Mouse (Mus musculus) right cerebral cortex, postnatal 4 days (tissue): ENCODE measurements around the gene Tbc1d10b.

Experiments
- DNase-seq: peaks from one replicate; pipeline ENCODE4 v3.0.0-alpha.2; 2022

Gene Tbc1d10b

GRCm38 (mm10) chr7:127223515-127224478 lies 15.5 kb upstream of the Tbc1d10b start:
- DNase-seq = no peak

DNA sequence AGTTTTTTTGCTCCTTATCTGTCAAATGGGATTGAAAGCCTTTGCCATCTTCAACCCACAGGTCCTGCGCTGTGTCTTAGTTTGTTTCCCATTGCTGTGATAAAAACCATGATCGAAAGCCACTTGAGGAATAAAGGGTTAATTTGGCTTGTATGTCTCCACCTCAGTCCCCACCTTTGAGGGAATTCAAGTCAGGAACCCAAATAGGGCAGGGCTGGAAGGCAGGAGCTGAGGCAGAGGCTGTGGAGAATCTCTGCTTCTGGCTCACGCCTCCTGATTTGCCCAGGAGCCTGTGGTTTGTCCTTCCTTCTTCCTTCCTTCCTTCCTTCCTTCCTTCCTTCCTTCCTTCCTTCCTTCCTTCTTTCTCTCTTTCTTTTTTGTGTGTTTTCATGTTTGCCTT lies 14.8 kb upstream of the Tbc1d10b start:
- DNase-seq = no peak

DNA sequence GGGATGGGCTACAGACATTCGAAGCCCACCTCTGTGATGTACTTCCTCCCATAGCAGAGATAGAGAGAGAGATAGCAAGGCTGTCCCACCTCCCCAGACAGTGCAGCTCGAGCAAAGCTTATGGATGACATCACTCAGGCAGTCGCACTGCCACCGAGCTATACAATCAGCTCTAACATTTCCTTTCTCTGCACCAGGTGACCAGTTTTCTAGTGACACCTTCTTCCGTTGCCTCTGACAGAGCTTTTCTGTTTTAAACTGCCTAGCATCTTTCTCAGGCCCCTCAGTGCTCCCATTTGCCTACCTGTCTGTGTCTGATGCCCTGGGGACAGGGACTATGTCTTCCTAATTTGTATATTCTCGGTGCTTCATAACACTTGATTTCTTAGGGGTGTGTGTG lies 12.2 kb upstream of the Tbc1d10b start:
- DNase-seq = no peak

- no peak for DNase-seq
Measured at GRCm38 (mm10) chr7:127218670-127219069, 10.4 kb upstream of the Tbc1d10b start.

GRCm38 (mm10) chr7:127217901-127218642 lies 9.8 kb upstream of the Tbc1d10b start:
- no peak for DNase-seq

GRCm38 (mm10) chr7:127217475-127217874 lies 9.2 kb upstream of the Tbc1d10b start:
- no peak for DNase-seq

DNA sequence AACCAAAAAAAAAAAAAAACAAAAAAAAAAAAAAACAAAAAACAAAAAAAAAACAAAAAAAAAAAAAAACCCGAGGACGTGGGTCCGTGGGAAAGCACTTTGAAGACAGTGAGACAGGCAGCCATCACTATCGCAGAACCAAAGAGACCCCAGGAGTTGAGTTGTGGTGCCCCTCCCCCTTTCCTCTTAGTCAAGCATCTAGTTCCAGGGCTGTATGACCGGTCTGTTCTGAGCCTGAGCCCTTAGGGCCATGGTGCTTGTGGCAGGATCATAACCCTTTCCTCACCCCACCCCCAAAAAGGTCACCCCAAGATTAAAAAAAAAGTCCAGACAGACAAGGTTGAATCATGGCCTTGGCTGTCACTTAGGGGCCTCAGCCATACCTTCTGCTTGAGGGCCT lies 8.0 kb upstream of the Tbc1d10b start:
- DNase-seq = no peak

- DNase-seq = no peak
Measured at GRCm38 (mm10) chr7:127214981-127215871, 7.0 kb upstream of the Tbc1d10b start.

- DNase-seq = no peak
Measured at GRCm38 (mm10) chr7:127214521-127214920, 6.3 kb upstream of the Tbc1d10b start.

DNA sequence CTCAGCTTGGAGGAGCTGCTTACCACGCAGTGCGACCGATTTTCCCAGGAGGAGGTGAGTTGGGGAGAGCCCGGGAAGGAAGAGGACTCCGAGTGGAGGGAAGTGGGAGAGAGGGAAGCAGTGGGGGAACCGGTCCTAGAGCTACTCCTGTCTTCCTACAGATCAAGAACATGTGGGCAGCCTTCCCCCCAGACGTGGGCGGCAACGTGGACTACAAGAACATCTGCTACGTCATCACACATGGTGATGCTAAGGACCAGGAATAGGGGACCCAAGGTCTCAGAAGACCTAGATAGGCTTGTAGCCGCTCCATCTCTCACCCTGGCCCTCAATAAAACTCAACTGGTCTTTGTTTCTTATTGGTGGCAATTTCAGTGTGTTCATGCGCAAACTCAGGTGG lies 5.7 kb upstream of the Tbc1d10b start:
- no peak for DNase-seq

DNA sequence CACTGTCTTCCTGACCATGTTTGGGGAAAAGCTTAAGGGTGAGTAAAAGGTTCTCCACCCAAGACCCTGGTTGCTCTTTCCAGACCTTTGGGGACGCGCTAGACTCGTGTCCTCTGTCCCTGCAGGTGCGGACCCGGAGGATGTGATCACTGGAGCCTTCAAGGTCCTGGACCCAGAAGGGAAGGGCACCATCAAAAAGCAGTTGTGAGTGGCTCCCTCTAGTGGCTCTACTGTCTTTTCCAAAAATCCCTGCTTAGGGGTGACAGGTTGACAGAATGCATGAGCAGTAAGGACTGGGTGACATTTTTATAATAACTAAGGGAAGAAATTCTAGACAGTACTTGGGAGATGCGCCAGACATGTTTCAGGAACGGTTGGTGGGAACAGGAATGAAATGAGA lies 5.2 kb upstream of the Tbc1d10b start:
- DNase-seq = no peak

DNA sequence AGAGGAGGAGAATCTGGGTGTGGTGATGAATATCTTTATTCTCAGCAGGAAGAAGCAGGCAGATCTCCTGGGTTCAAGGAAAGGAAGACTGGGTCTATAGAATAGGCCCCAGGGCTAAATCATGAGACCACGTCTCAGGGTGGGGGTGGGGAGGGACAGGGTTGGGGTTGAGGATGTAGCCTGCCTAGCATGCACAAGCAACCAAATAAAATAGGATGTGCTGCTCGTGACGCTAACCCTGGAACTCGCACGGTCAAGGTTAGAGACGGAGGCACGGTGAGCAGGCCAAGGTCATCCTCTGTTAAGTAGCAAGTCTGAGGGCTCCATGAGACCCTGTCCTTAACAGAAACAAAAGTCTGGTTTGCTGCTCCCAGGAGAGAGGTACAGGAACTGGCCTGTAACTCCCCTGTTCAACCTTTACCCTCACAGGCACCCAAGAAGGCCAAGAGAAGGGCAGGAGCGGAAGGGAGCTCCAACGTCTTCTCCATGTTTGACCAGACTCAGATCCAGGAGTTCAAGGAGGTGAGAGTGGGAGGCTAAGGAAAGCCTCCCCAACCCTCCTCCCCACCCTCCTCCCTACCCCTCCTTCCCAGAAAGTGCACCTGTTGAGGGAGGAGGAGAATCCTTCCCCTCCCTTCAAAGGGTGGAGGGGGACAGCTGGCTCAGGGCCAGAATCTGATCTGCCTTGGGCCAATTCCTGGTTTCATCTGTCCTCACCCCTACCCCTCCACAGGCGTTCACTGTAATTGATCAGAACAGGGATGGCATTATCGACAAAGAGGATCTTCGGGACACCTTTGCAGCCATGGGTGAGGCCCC lies 4.4 kb upstream of the Tbc1d10b start:
- no peak for DNase-seq

- no peak for DNase-seq
Measured at GRCm38 (mm10) chr7:127211014-127211745, 2.9 kb upstream of the Tbc1d10b start.

- DNase-seq = no peak
Measured at GRCm38 (mm10) chr7:127210266-127210665, 2.0 kb upstream of the Tbc1d10b start.

DNA sequence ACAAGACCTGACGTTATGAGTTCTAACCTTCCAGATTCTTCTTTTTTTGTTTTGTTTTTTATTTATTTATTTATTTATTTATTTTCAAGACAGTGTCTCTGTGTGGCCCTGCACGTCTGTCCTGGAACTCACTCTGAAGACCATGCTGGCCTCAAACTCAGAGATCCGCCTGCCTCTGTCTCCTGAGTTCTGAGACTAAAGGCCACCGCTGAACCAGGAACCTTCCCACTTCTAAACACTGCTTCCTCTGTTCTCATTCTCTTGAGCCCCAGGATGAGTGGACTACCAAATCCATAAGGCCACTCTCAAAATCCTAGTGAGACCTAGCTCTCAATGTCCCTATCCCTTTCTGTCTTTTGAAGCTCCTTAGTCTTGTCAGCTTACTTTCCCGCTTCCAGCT lies 1.6 kb upstream of the Tbc1d10b start:
- DNase-seq = no peak

DNA sequence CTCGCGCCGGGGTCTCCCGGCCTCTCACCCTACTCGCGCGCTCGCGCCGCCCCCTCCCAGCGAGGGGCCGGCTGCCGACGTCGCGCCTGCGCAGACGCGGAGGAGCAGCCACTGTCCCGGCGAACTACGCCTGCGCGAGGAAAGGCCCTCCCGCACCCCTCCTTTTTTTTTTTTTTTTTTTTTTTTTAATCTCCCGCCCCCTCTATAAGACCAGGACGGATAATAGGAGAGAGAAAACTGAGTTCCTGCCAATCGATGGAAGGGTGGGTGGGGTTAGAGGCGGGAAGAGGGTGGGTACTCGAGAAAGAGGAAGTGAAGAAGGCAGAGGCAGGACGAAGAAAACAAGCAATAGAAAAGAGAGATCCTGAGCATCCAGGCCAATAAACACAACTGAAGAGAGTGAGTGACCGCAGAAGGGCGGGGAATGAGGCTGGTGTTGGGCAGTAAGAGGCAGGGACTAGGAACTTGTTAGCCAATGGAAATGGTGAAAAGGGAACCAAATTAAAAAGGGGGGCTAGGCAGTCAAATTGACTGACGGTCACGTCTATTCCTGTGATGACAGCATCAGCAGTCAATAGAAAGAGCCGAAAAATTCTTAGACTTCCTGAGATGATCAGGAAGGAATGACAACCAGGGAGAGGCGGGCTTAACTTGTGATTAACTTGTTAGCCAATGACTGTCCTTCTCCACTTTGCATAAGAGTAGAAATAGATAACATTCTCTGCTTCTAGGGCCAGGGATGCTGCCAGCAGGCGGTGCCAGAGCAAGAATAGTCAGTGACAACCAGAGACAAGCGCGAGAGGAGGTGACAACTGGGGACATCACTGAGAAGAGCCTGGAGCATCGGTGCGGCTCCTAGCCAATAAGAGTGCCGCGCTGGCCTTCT lies 528 bp upstream of the Tbc1d10b start, which contains the start of gene Mylpf:
Gene Mylpf (plus strand): TSS at position 338 of the 886 bp plus-strand sequence.
- DNase-seq = peak; percentile 95

- no peak for DNase-seq
Measured at GRCm38 (mm10) chr7:127207374-127208294, 634 bp downstream of the Tbc1d10b start.

DNA sequence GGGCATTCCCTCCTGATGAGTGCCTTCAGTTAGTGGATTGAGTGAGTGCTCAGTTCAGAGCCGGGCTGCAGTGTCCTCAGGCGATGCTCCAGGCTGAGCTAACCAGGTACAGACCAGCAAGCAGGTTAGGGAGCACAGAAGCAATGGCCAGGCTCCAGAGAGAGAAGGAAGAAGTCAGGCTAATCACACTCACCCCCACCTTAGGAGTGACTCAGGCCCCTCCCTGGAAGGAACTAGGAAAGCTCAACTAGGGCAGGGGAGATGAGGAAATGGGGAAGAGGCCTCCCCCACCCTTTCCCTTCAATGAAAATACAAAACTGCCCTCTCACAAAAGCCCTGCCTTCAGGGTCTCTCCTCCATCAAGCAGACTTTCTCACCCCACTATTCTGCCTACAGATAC lies 1.7 kb downstream of the Tbc1d10b start:
- DNase-seq = no peak

- no peak for DNase-seq
Measured at GRCm38 (mm10) chr7:127196484-127196883, 11.8 kb downstream of the Tbc1d10b start.
